Mouse (Mus musculus): ENCODE data around the gene Enah. TPM values are rescaled to one million over a fixed set of nuclear protein-coding genes. Genes with fewer than 3 reads are reported as not detected.

Gene Enah
- polyA plus RNA-seq, 1 experiment from 2014 or later = 42.4 TPM

DNA sequence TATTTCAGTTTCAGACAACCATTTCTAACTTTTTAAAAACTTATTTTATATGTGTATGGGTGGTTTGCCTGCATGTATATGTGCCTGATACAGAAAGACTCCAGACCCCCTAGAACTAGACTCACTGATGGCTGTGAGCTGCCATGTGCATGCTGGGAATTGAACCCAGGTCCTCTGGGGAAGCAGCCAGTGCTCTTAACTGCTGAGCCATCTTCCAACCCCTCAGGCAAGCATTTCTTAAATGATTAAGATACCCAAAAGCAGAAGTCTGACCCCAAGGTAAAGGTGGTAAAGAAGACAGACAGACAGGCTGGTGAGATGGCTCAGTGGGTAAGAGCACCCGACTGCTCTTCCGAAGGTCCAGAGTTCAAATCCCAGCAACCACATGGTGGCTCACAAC, 165.0 kb downstream of the Enah start:
- no peaks in the 10 kb centered on the region for H3K36me3 ChIP-seq (ENCODE audit: control insufficient read depth, insufficient read depth, low read length)
- WGBS = 97% methylated on average over 2 of the region's 2 CpGs
- H3K9ac ChIP-seq (ENCODE audit: low read length) = no peak overlapping the region
- no peak overlapping the region for H3K27ac ChIP-seq (ENCODE audit: low read depth, low read length)
- H3K4me2 ChIP-seq (ENCODE audit: low read depth, low read length, severe bottlenecking) = no peak overlapping the region
- H3K27me3 ChIP-seq (ENCODE audit: control insufficient read depth, insufficient read depth, low read length) = no peaks in the 10 kb centered on the region
- no peaks in the 10 kb centered on the region for H3K9me3 ChIP-seq (ENCODE audit: control insufficient read depth, low read length)
- H3K4me1 ChIP-seq (replicated peaks; ENCODE audit: control insufficient read depth, insufficient read depth, low read length) = no peaks in the 10 kb centered on the region
- ATAC-seq (replicated peaks; ENCODE audit: low FRiP score) = no peak
- H3K4me3 ChIP-seq (ENCODE audit: low read depth, low read length) = no peak overlapping the region
- DNase-seq (ENCODE audit: low spot score) = no peak

DNA sequence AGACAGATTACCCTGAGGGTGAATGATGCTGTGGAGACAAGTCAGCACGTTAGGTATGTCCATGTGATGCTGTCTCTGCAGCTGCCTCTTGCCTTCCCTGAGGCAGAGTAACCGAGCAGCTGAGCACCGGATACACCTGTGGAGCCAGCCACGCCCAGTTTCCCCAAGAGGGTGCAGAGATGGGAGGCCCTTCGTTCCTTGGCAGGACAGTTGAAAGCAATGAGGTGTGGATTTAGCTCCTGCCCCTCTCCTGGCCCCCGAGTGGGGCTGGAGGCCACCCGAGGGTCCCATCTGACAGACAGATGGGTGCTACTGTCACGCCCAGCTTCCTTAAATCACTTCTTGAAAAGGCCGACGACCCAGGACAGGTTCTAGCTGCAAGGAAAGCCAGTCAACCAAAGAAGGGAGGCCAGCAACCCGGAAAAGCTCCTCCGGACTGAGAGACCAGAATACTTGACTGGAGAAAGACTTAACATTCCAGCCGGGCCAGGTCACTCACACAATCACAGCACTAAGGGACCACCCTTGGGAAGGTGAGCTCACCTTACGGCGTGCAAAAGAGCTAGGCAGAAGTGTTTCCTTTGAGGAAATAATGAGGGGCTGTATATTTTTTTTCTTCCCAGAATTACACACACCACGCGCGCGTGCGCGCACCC, 166.6 kb downstream of the Enah start:
- DNase-seq (ENCODE audit: low spot score) (no peak), ATAC-seq (replicated peaks; ENCODE audit: low FRiP score) (no peak)
- Histone ChIP-seq H3K9me3 (ENCODE audit: control insufficient read depth, low read length) (no peaks in the 10 kb centered on the region), H3K27ac (ENCODE audit: low read depth, low read length) (no peak overlapping the region), H3K4me1 (replicated peaks; ENCODE audit: control insufficient read depth, insufficient read depth, low read length) (no peaks in the 10 kb centered on the region), H3K9ac (ENCODE audit: low read length) (no peak overlapping the region), H3K4me2 (ENCODE audit: low read depth, low read length, severe bottlenecking) (peak overlapping the region; percentile 18; the same call in 1 of the 2 replicates), H3K4me3 (ENCODE audit: low read depth, low read length) (no peak overlapping the region), H3K36me3 (ENCODE audit: control insufficient read depth, insufficient read depth, low read length) (no peaks in the 10 kb centered on the region), H3K27me3 (ENCODE audit: control insufficient read depth, insufficient read depth, low read length) (no peaks in the 10 kb centered on the region)
- 15% methylated on average over 16 of the region's 21 CpGs for WGBS

DNA sequence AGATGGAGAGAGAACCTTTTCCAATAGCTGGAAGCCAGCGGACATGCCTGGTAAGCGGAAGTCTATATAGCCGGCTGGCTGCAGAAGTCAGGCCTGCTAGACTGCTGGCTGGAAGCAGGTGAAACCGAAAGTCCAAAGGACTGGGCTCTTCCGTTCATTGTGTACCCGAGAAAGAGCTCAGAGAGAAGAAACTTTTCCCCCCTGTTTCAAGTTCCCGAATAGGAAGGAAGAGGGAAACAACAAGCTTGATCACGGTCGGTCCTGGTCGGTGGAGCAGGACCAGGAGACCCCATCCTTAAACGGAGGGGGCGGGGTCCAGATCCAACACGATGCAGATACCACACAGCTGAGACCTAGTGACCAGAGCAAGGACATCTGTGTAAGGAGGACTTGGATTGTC, 167.3 kb downstream of the Enah start:
- no peaks in the 10 kb centered on the region for H3K36me3 ChIP-seq (ENCODE audit: control insufficient read depth, insufficient read depth, low read length)
- no peak overlapping the region for H3K27ac ChIP-seq (ENCODE audit: low read depth, low read length)
- H3K4me2 ChIP-seq (ENCODE audit: low read depth, low read length, severe bottlenecking) = no peak overlapping the region
- H3K4me1 ChIP-seq (replicated peaks; ENCODE audit: control insufficient read depth, insufficient read depth, low read length) = no peaks in the 10 kb centered on the region
- H3K9me3 ChIP-seq (ENCODE audit: control insufficient read depth, low read length) = no peaks in the 10 kb centered on the region
- DNase-seq (ENCODE audit: low spot score) = no peak
- ATAC-seq (replicated peaks; ENCODE audit: low FRiP score) = no peak
- no peak overlapping the region for H3K9ac ChIP-seq (ENCODE audit: low read length)
- no peaks in the 10 kb centered on the region for H3K27me3 ChIP-seq (ENCODE audit: control insufficient read depth, insufficient read depth, low read length)
- 56% methylated on average over 13 of the region's 13 CpGs for WGBS
- H3K4me3 ChIP-seq (ENCODE audit: low read depth, low read length) = no peak overlapping the region

DNA sequence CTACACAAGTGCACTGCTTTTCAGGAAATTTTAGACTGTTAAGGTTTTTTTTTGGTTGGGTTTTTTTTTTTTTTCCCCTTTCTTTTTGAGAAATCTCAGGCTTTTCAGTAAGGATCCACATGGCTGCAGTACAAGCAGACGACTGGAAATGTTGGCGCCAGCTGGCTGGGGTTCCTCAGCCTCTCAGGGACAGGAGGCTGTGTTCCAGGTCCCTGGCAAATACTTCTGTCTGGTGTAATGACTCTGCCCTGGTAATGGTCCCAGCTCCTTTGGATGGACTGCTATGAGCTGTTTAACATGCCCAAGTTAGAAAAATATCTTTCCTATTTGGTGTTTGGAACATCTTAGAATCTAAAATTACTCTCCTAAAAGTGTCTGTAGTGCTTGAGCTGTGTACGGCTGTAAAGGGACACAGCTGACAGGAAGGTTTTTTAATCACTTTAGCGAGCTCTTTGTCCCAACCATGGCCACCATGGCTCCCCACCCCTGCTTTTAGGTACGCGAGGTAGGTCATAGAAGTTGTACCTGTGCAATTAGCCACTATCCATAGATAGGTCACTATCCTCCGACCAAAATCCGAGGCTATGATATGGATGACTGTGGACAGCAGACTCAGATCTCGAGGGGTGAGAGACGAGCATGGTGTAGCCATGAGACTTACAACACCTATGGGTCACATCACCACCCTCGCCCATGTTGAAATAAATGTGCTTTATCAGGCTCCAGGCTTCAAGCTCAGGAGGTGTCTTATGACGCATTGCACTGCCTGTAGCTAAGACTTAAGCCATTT, 168.1 kb downstream of the Enah start:
- DNase-seq (ENCODE audit: low spot score) (peak; percentile 33), ATAC-seq (replicated peaks; ENCODE audit: low FRiP score) (no peak)
- no peak overlapping the region for H3K27ac ChIP-seq (ENCODE audit: low read depth, low read length)
- H3K9ac ChIP-seq (ENCODE audit: low read length) = no peak overlapping the region
- no peaks in the 10 kb centered on the region for H3K27me3 ChIP-seq (ENCODE audit: control insufficient read depth, insufficient read depth, low read length)
- no peaks in the 10 kb centered on the region for H3K9me3 ChIP-seq (ENCODE audit: control insufficient read depth, low read length)
- H3K36me3 ChIP-seq (ENCODE audit: control insufficient read depth, insufficient read depth, low read length) = no peaks in the 10 kb centered on the region
- no peaks in the 10 kb centered on the region for H3K4me1 ChIP-seq (replicated peaks; ENCODE audit: control insufficient read depth, insufficient read depth, low read length)
- H3K4me3 ChIP-seq (ENCODE audit: low read depth, low read length) = no peak overlapping the region
- WGBS = 89% methylated on average over 12 of the region's 12 CpGs
- no peak overlapping the region for H3K4me2 ChIP-seq (ENCODE audit: low read depth, low read length, severe bottlenecking)

DNA sequence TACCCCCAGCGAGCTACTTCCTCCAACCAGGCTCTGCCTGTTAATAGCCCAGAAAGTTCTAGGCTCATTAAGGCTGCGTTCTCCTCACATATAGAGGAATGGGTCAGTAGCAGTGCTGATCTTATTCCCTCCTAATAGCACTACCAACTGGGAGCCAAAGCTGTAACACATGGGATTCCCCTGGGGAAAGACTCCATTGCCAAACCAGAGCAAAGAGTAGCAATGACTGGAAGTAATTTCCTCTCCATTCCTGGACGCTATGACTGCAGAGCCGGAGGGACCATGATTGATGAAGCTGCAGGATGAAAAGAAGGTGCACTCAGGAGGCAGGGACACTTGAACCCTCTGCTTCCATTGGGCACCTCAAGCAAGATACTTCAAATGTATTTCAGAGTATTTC, 169.3 kb downstream of the Enah start:
- Histone ChIP-seq H3K27me3 (ENCODE audit: control insufficient read depth, insufficient read depth, low read length) (no peaks in the 10 kb centered on the region), H3K9ac (ENCODE audit: low read length) (no peak overlapping the region), H3K4me3 (ENCODE audit: low read depth, low read length) (no peak overlapping the region), H3K4me1 (replicated peaks; ENCODE audit: control insufficient read depth, insufficient read depth, low read length) (no peaks in the 10 kb centered on the region), H3K9me3 (ENCODE audit: control insufficient read depth, low read length) (no peaks in the 10 kb centered on the region), H3K4me2 (ENCODE audit: low read depth, low read length, severe bottlenecking) (no peak overlapping the region), H3K36me3 (ENCODE audit: control insufficient read depth, insufficient read depth, low read length) (no peaks in the 10 kb centered on the region), H3K27ac (ENCODE audit: low read depth, low read length) (no peak overlapping the region)
- DNase-seq (ENCODE audit: low spot score) (no peak), ATAC-seq (replicated peaks; ENCODE audit: low FRiP score) (no peak)
- WGBS = 80% methylated on average over 4 of the region's 4 CpGs

DNA sequence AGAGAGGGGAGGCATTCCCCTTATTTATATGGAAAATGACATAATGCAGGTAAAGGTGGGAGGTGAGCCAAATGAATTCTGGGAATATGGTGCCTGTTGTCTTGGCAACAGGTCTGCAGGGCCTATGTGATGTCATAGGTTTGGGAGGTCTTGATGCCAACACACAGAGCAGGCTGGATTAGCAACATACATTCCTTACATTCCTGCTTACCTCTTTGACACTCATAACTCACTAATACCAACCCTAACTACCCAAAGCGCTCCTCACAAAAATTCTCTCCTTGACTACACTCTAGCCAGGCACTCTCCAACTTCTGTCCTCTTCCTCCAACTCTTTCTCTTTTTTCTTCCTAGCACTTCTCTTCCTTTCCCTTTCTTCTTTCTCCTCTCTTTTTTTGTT, 171.6 kb downstream of the Enah start:
- no peaks in the 10 kb centered on the region for H3K9me3 ChIP-seq (ENCODE audit: control insufficient read depth, low read length)
- no peaks in the 10 kb centered on the region for H3K36me3 ChIP-seq (ENCODE audit: control insufficient read depth, insufficient read depth, low read length)
- H3K4me1 ChIP-seq (replicated peaks; ENCODE audit: control insufficient read depth, insufficient read depth, low read length) = 0 out of 2 replicates have a peak, but pooled peaks cover 2% of the 10 kb centered on the region
- WGBS = 95% methylated on average over 1 of the region's 1 CpGs
- H3K27ac ChIP-seq (ENCODE audit: low read depth, low read length) = no peak overlapping the region
- ATAC-seq (replicated peaks; ENCODE audit: low FRiP score) (no peak), DNase-seq (ENCODE audit: low spot score) (no peak)
- H3K4me3 ChIP-seq (ENCODE audit: low read depth, low read length) = no peak overlapping the region
- H3K27me3 ChIP-seq (ENCODE audit: control insufficient read depth, insufficient read depth, low read length) = no peaks in the 10 kb centered on the region
- H3K4me2 ChIP-seq (ENCODE audit: low read depth, low read length, severe bottlenecking) = no peak overlapping the region
- H3K9ac ChIP-seq (ENCODE audit: low read length) = no peak overlapping the region

DNA sequence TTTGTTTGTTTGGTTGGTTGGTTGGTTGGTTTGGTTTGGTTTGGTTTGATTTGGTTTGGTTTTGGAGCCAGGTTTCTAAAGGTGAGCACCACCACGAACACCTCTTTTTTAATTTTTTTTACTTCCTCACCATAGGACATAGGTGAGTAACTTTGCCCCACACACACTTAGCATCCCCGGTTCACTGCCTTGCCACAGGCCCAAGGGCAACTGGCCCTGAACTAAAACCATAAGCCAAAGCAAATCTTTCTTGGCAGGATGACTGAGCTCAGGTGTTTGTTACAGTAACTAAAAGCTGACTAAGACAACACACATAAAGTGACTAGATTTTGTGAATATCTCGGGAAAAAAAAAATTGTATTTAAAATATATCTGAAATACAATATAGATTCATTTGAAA, 172.4 kb downstream of the Enah start:
- no peak overlapping the region for H3K4me2 ChIP-seq (ENCODE audit: low read depth, low read length, severe bottlenecking)
- H3K9ac ChIP-seq (ENCODE audit: low read length) = no peak overlapping the region
- no peaks in the 10 kb centered on the region for H3K36me3 ChIP-seq (ENCODE audit: control insufficient read depth, insufficient read depth, low read length)
- H3K4me3 ChIP-seq (ENCODE audit: low read depth, low read length) = no peak overlapping the region
- 89% methylated on average over 3 of the region's 3 CpGs for WGBS
- no peaks in the 10 kb centered on the region for H3K27me3 ChIP-seq (ENCODE audit: control insufficient read depth, insufficient read depth, low read length)
- DNase-seq (ENCODE audit: low spot score) = no peak
- no peak for ATAC-seq (replicated peaks; ENCODE audit: low FRiP score)
- H3K4me1 ChIP-seq (replicated peaks; ENCODE audit: control insufficient read depth, insufficient read depth, low read length) = 0 out of 2 replicates have a peak, but pooled peaks cover 2% of the 10 kb centered on the region
- H3K9me3 ChIP-seq (ENCODE audit: control insufficient read depth, low read length) = no peaks in the 10 kb centered on the region
- no peak overlapping the region for H3K27ac ChIP-seq (ENCODE audit: low read depth, low read length)
